Mouse (Mus musculus) C2C12 (cell line): ENCODE measurements around the gene Mc3r. TPM values are rescaled to one million over a fixed set of nuclear protein-coding genes. Genes with fewer than 3 reads are reported as not detected.

ENCODE experiments used
- H3K27me3 ChIP-seq: one replicate; pipeline ENCODE4 v1.6.1; 2011; ENCODE audit not compliant: control insufficient read depth, insufficient read depth, insufficient read length
- H3K36me3 ChIP-seq: one replicate; pipeline ENCODE4 v1.6.1; 2011; ENCODE audit not compliant: control insufficient read depth, insufficient read depth
- H3K4me3 ChIP-seq: one replicate; pipeline ENCODE4 v1.5.1; 2011; ENCODE audit warnings: mild to moderate bottlenecking, control low read depth; ENCODE audit not compliant: poor library complexity, insufficient read depth, severe bottlenecking
- H3K79me2 ChIP-seq: one replicate; pipeline ENCODE4 v1.6.1; 2011; ENCODE audit not compliant: control insufficient read depth, insufficient read depth
- H3K79me3 ChIP-seq: one replicate; pipeline ENCODE4 v1.6.1; 2011; ENCODE audit warnings: low read depth, control low read depth
- H3ac ChIP-seq: one replicate; pipeline ENCODE3; 2011; ENCODE audit warnings: low read depth; ENCODE audit not compliant: control insufficient read depth, insufficient read length
- CEBPB ChIP-seq: IDR thresholded peaks from one replicate; pipeline ENCODE4 v1.6.1; 2011; ENCODE audit warnings: low read depth, mild to moderate bottlenecking, control low read depth, moderate library complexity
- CTCF ChIP-seq: IDR thresholded peaks from one replicate; pipeline ENCODE4 v1.5.1; 2011; ENCODE audit not compliant: control insufficient read depth, insufficient read depth, insufficient read length
- FOSL1 ChIP-seq: IDR thresholded peaks from one replicate; pipeline ENCODE4 v1.8.0; 2011; ENCODE audit warnings: mild to moderate bottlenecking, low read length; ENCODE audit not compliant: poor library complexity, insufficient read depth, severe bottlenecking
- MAX ChIP-seq: IDR thresholded peaks from one replicate; pipeline ENCODE4 v1.6.1; 2011; ENCODE audit warnings: mild to moderate bottlenecking, control low read depth
- MYOD1 ChIP-seq: IDR thresholded peaks from one replicate; pipeline ENCODE4 v1.6.1; 2011; ENCODE audit warnings: low read depth; ENCODE audit not compliant: control insufficient read depth, insufficient read length
- MYOG ChIP-seq: IDR thresholded peaks from one replicate; pipeline ENCODE4 v1.6.1; 2011; ENCODE audit not compliant: control insufficient read depth, insufficient read length; ENCODE audit errors: extremely low read depth
- USF1 ChIP-seq: IDR thresholded peaks from one replicate; pipeline ENCODE4 v1.6.1; 2011; ENCODE audit warnings: low read depth, mild to moderate bottlenecking, control low read depth, moderate library complexity
- polyA plus RNA-seq: library from polyadenylated mRNA; unstranded; fragments of >200 nt; fragmentation: generic; extraction: Trizol; gene quantifications from one replicate; pipeline ENCODE4 v1.2.1, GENCODE M21; 2012; ENCODE audit warnings: missing spikeins

Gene Mc3r
- polyA plus RNA-seq, 1 experiment: 0.01 TPM

- Histone ChIP-seq H3K36me3 (no peaks in the 10 kb centered on the region), H3K27me3 (peaks cover 4% of the 10 kb centered on the region), H3K4me3 (no peak overlapping the region), H3K79me3 (no peaks in the 10 kb centered on the region), H3K79me2 (no peaks in the 10 kb centered on the region), H3ac (no peak overlapping the region)
- no peak for TF ChIP-seq CTCF
- TF ChIP-seq MAX: peak; percentile 79
Measured at GRCm38 (mm10) chr2:172241031-172241430, 7.3 kb upstream of the Mc3r start.

- H3K79me3 ChIP-seq: no peaks in the 10 kb centered on the region
- H3K27me3 ChIP-seq: no peaks in the 10 kb centered on the region
- TF ChIP-seq CTCF (no peak), MYOD1 (no peak), MAX (no peak), MYOG (no peak), USF1 (no peak), CEBPB (no peak), FOSL1 (no peak)
- H3K4me3 ChIP-seq: no peak overlapping the region
- H3K79me2 ChIP-seq: no peaks in the 10 kb centered on the region
- no peak overlapping the region for H3ac ChIP-seq
- no peaks in the 10 kb centered on the region for H3K36me3 ChIP-seq
Measured at GRCm38 (mm10) chr2:172245497-172245896, 2.8 kb upstream of the Mc3r start.

GRCm38 (mm10) chr2:172249336-172249735 lies 1.0 kb downstream of the Mc3r start:
- Histone ChIP-seq H3K36me3 (no peaks in the 10 kb centered on the region), H3K79me2 (no peaks in the 10 kb centered on the region), H3K79me3 (no peaks in the 10 kb centered on the region), H3K4me3 (no peak overlapping the region), H3K27me3 (no peaks in the 10 kb centered on the region), H3ac (no peak overlapping the region)
- TF ChIP-seq MYOG (no peak), FOSL1 (no peak), MYOD1 (no peak), MAX (no peak), CEBPB (no peak), USF1 (no peak), CTCF (no peak)

- H3K79me2 ChIP-seq: no peaks in the 10 kb centered on the region
- no peaks in the 10 kb centered on the region for H3K27me3 ChIP-seq
- TF ChIP-seq FOSL1 (no peak), MAX (no peak), USF1 (no peak), MYOG (no peak), CTCF (no peak), MYOD1 (no peak), CEBPB (no peak)
Measured at GRCm38 (mm10) chr2:172256418-172256817, 8.1 kb downstream of the Mc3r start.

GRCm38 (mm10) chr2:172256956-172257355 lies 8.7 kb downstream of the Mc3r start:
- Histone ChIP-seq H3K36me3 (no peaks in the 10 kb centered on the region), H3K79me3 (no peaks in the 10 kb centered on the region), H3K4me3 (no peak overlapping the region), H3K27me3 (no peaks in the 10 kb centered on the region), H3ac (no peak overlapping the region), H3K79me2 (no peaks in the 10 kb centered on the region)
- TF ChIP-seq CEBPB: no peak
- peak; percentile 83 for TF ChIP-seq FOSL1

More at GRCm38 (mm10) chr2:172256418-172256817, 8.1 kb downstream of the Mc3r start:
- Histone ChIP-seq H3K79me3 (no peaks in the 10 kb centered on the region), H3ac (no peak overlapping the region), H3K4me3 (no peak overlapping the region), H3K36me3 (no peaks in the 10 kb centered on the region)

- Histone ChIP-seq H3K27me3 (no peaks in the 10 kb centered on the region), H3K36me3 (no peaks in the 10 kb centered on the region), H3K79me3 (no peaks in the 10 kb centered on the region), H3K79me2 (no peaks in the 10 kb centered on the region), H3ac (no peak overlapping the region), H3K4me3 (no peak overlapping the region)
- TF ChIP-seq MYOD1 (no peak), USF1 (no peak), MAX (no peak), CEBPB (no peak), MYOG (no peak), FOSL1 (no peak), CTCF (no peak)
Measured at GRCm38 (mm10) chr2:172257471-172258065, 9.3 kb downstream of the Mc3r start.
